Mouse (Mus musculus) midbrain, embryonic 16.5 days (tissue): ENCODE results near the gene Chst13. TPM values are rescaled to one million over a fixed set of nuclear protein-coding genes. Genes with fewer than 3 reads are reported as not detected.

Source experiments
- ATAC-seq: fragments of 200-750 bp; cut with Nextera tagmentation; 2 replicates; pipeline ENCODE4 v1.8.0; 2017; ENCODE audit warnings: moderate TSS enrichment
- H3K27ac ChIP-seq: fragments of 300-500 bp; sonication (generic); 2 replicates; pipeline ENCODE4 v1.5.1; 2014; ENCODE audit warnings: mild to moderate bottlenecking, low read length, mixed read lengths
- H3K27me3 ChIP-seq: fragments of 300-500 bp; sonication (generic); 2 replicates; pipeline ENCODE4 v1.6.1; 2014; ENCODE audit warnings: low read depth, low read length, mixed read lengths; ENCODE audit not compliant: control insufficient read depth, insufficient read depth
- H3K36me3 ChIP-seq: fragments of 300-500 bp; sonication (generic); 2 replicates; pipeline ENCODE4 v1.6.1; 2014; ENCODE audit warnings: mild to moderate bottlenecking, low read length, moderate library complexity, mixed read lengths; ENCODE audit not compliant: control insufficient read depth, insufficient read depth
- H3K4me1 ChIP-seq: fragments of 300-500 bp; sonication (generic); 2 replicates; pipeline ENCODE4 v1.6.1; 2014; ENCODE audit warnings: mild to moderate bottlenecking, low read length, mixed read lengths; ENCODE audit not compliant: control insufficient read depth, insufficient read depth
- H3K4me2 ChIP-seq: fragments of 300-500 bp; sonication (generic); 2 replicates; pipeline ENCODE4 v1.6.1; 2014; ENCODE audit warnings: mild to moderate bottlenecking, low read length, mixed read lengths
- H3K4me3 ChIP-seq: fragments of 300-500 bp; sonication (generic); 2 replicates; pipeline ENCODE4 v1.5.1; 2014; ENCODE audit warnings: low read depth, mild to moderate bottlenecking, low read length, moderate library complexity, mixed read lengths
- H3K9ac ChIP-seq: fragments of 300-500 bp; sonication (generic); 2 replicates; pipeline ENCODE4 v1.6.1; 2014; ENCODE audit warnings: low read depth, low read length, mixed read lengths
- H3K9me3 ChIP-seq: fragments of 300-500 bp; sonication (generic); replicated peaks from 2 replicates; pipeline ENCODE4 v1.6.1; 2014; ENCODE audit warnings: mild to moderate bottlenecking, low read length, mixed read lengths; ENCODE audit not compliant: control insufficient read depth, poor library complexity, severe bottlenecking
- WGBS: fragments of 180-500 bp; shearing (Covaris S2); extraction: QIAGEN DNeasy Blood & Tissue Kit; methylation state at CpG from one replicate; pipeline ENCODE4 v1.1.7; 2014; 5-methylcytosine and 5-hydroxymethylcytosine counted together
- polyA plus RNA-seq: library from polyadenylated mRNA; unstranded; fragments of >200 nt; fragmentation: Nextera tagmentation; extraction: Ambion mirVana; gene quantifications from 2 replicates; pipeline ENCODE4 v1.2.1, GENCODE M21; 2015

The Chst13 gene
- polyA plus RNA-seq, 1 experiment from 2014 or later = 0.11 TPM

GRCm38 (mm10) chr6:90324463-90324862, 522 bp downstream of the Chst13 start:
- Histone ChIP-seq H3K9me3 (no peaks in the 10 kb centered on the region), H3K4me1 (peaks cover 3% of the 10 kb centered on the region; the same call in 1 of the 2 replicates), H3K9ac (no peak overlapping the region), H3K27ac (no peak overlapping the region), H3K4me2 (no peak overlapping the region), H3K4me3 (no peak overlapping the region), H3K27me3 (no peaks in the 10 kb centered on the region), H3K36me3 (no peaks in the 10 kb centered on the region)
- ATAC-seq = no peak
- 63% methylated on average over 3 of the region's 3 CpGs for WGBS

GRCm38 (mm10) chr6:90324026-90324425, 959 bp downstream of the Chst13 start:
- H3K36me3 ChIP-seq = no peaks in the 10 kb centered on the region
- ATAC-seq = no peak
- H3K4me3 ChIP-seq = no peak overlapping the region
- H3K27me3 ChIP-seq = no peaks in the 10 kb centered on the region
- H3K4me2 ChIP-seq = no peak overlapping the region
- WGBS = 78% methylated on average over 3 of the region's 3 CpGs
- H3K4me1 ChIP-seq = peaks cover 3% of the 10 kb centered on the region; the same call in 1 of the 2 replicates
- H3K9me3 ChIP-seq = no peaks in the 10 kb centered on the region
- H3K27ac ChIP-seq = no peak overlapping the region
- H3K9ac ChIP-seq = no peak overlapping the region

- H3K27ac ChIP-seq = no peak overlapping the region
- H3K4me1 ChIP-seq = peaks cover 3% of the 10 kb centered on the region; the same call in 1 of the 2 replicates
- H3K4me3 ChIP-seq = no peak overlapping the region
- ATAC-seq = no peak
- no peaks in the 10 kb centered on the region for H3K27me3 ChIP-seq
- WGBS = 46% methylated on average over 4 of the region's 4 CpGs
- H3K36me3 ChIP-seq = no peaks in the 10 kb centered on the region
- H3K9ac ChIP-seq = no peak overlapping the region
- no peaks in the 10 kb centered on the region for H3K9me3 ChIP-seq
- no peak overlapping the region for H3K4me2 ChIP-seq
Measured at GRCm38 (mm10) chr6:90321811-90322210, 3.2 kb downstream of the Chst13 start.

- no peaks in the 10 kb centered on the region for H3K9me3 ChIP-seq
- H3K9ac ChIP-seq = no peak overlapping the region
- H3K36me3 ChIP-seq = no peaks in the 10 kb centered on the region
- H3K4me1 ChIP-seq = peaks cover 3% of the 10 kb centered on the region; the same call in 1 of the 2 replicates
- 85% methylated on average over 5 of the region's 5 CpGs for WGBS
- no peak for ATAC-seq
- H3K4me3 ChIP-seq = no peak overlapping the region
- H3K4me2 ChIP-seq = no peak overlapping the region
- H3K27me3 ChIP-seq = no peaks in the 10 kb centered on the region
- no peak overlapping the region for H3K27ac ChIP-seq
Measured at GRCm38 (mm10) chr6:90320429-90320828, 4.6 kb downstream of the Chst13 start.

- H3K27ac ChIP-seq = no peak overlapping the region
- no peak overlapping the region for H3K4me2 ChIP-seq
- H3K36me3 ChIP-seq = no peaks in the 10 kb centered on the region
- H3K9ac ChIP-seq = no peak overlapping the region
- H3K27me3 ChIP-seq = no peaks in the 10 kb centered on the region
- H3K4me3 ChIP-seq = no peak overlapping the region
- 79% methylated on average over 7 of the region's 7 CpGs for WGBS
- no peak for ATAC-seq
- no peaks in the 10 kb centered on the region for H3K9me3 ChIP-seq
- H3K4me1 ChIP-seq = no peaks in the 10 kb centered on the region
Measured at GRCm38 (mm10) chr6:90319475-90320191, 5.4 kb downstream of the Chst13 start.

GRCm38 (mm10) chr6:90319019-90319418, 6.0 kb downstream of the Chst13 start:
- Histone ChIP-seq H3K4me3 (no peak overlapping the region), H3K27me3 (no peaks in the 10 kb centered on the region), H3K4me2 (no peak overlapping the region), H3K9me3 (no peaks in the 10 kb centered on the region), H3K36me3 (no peaks in the 10 kb centered on the region), H3K27ac (no peak overlapping the region), H3K9ac (no peak overlapping the region), H3K4me1 (no peaks in the 10 kb centered on the region)
- 90% methylated on average over 2 of the region's 2 CpGs for WGBS
- no peak for ATAC-seq

GRCm38 (mm10) chr6:90317510-90318258, 7.3 kb downstream of the Chst13 start:
- no peak overlapping the region for H3K27ac ChIP-seq
- no peak overlapping the region for H3K4me2 ChIP-seq
- no peak for ATAC-seq
- H3K4me1 ChIP-seq = no peaks in the 10 kb centered on the region
- H3K9me3 ChIP-seq = no peaks in the 10 kb centered on the region
- H3K27me3 ChIP-seq = no peaks in the 10 kb centered on the region
- H3K4me3 ChIP-seq = no peak overlapping the region
- WGBS = 69% methylated on average over 2 of the region's 2 CpGs
- no peak overlapping the region for H3K9ac ChIP-seq
- no peaks in the 10 kb centered on the region for H3K36me3 ChIP-seq

GRCm38 (mm10) chr6:90315961-90316360, 9.0 kb downstream of the Chst13 start:
- Histone ChIP-seq H3K9me3 (no peaks in the 10 kb centered on the region), H3K4me2 (no peak overlapping the region), H3K9ac (no peak overlapping the region), H3K27ac (no peak overlapping the region), H3K36me3 (no peaks in the 10 kb centered on the region), H3K4me1 (no peaks in the 10 kb centered on the region), H3K4me3 (no peak overlapping the region), H3K27me3 (no peaks in the 10 kb centered on the region)
- ATAC-seq = no peak
- 88% methylated on average over 5 of the region's 5 CpGs for WGBS
